Mouse (Mus musculus): ENCODE results near the gene Prdm4. TPM values are rescaled to one million over a fixed set of nuclear protein-coding genes. Genes with fewer than 3 reads are reported as not detected.

Gene Prdm4
- total and polyA plus RNA-seq, 2 experiments from 2014 or later, result 4.6 to 29.1 TPM

- WGBS, result 92% methylated on average over 6 of the region's 6 CpGs
These were observed 19.5 kb upstream of the Prdm4 start for GRCm38 (mm10) chr10:85936280-85936965.

DNA sequence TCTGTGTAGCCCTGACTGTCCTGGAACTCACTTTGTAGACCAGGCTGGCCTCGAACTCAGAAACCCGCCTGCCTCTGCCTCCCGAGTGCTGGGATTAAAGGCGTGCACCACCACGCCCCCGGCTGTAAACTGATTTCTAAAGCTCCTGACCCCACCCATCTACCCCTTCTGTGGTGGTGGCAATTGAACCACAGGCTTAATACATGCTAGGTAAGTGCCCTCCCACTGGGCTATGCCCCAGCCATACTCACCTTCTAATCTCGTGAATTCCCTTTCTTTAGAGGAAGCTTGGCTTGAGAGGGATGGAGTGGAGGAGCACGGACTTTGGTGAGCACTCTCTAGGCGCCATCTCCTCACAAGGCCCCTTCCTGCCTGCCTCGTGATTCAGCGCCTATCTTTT is 13.0 kb upstream of the Prdm4 start:
- Histone ChIP-seq H3K36me3 (replicated peaks; ENCODE audit: control insufficient read depth, insufficient read depth, low read length) (no peaks in the 10 kb centered on the region), H3K27me3 (ENCODE audit: control insufficient read depth, insufficient read depth, low read length) (peaks cover 20% of the 10 kb centered on the region), H3K4me3 (ENCODE audit: low read depth, low read length) (no peak overlapping the region), H3K9ac (replicated peaks; ENCODE audit: low read depth, low read length) (no peak overlapping the region), H3K4me2 (ENCODE audit: low read depth, low read length) (no peak overlapping the region), H3K4me1 (ENCODE audit: control insufficient read depth, insufficient read depth) (peaks cover 12% of the 10 kb centered on the region; the same call in 1 of the 2 replicates), H3K27ac (ENCODE audit: low read depth) (no peak overlapping the region), H3K9me3 (replicated peaks; ENCODE audit: control insufficient read depth, low read length) (no peaks in the 10 kb centered on the region)
- no peak for DNase-seq (ENCODE audit: low spot score)
- ATAC-seq (ENCODE audit: insufficient read depth, low read depth), result no peak
- WGBS, result 88% methylated on average over 11 of the region's 11 CpGs
- TF ChIP-seq CTCF (IDR thresholded peaks at IDR 0.05; ENCODE audit: low read depth) (no peak), EP300 (IDR thresholded peaks at IDR 0.05; ENCODE audit: low read depth) (no peak)

More at GRCm38 (mm10) chr10:85936280-85936965, 19.5 kb upstream of the Prdm4 start:
- Histone ChIP-seq H3K4me2 (ENCODE audit: low read depth, low read length) (no peak overlapping the region), H3K27me3 (ENCODE audit: control insufficient read depth, insufficient read depth, low read length) (no peaks in the 10 kb centered on the region), H3K9ac (replicated peaks; ENCODE audit: low read depth, low read length) (no peak overlapping the region), H3K36me3 (replicated peaks; ENCODE audit: control insufficient read depth, insufficient read depth, low read length) (peaks cover 52% of the 10 kb centered on the region), H3K9me3 (replicated peaks; ENCODE audit: control insufficient read depth, low read length) (no peaks in the 10 kb centered on the region), H3K4me3 (ENCODE audit: low read depth, low read length) (no peak overlapping the region), H3K4me1 (ENCODE audit: control insufficient read depth, insufficient read depth) (no peaks in the 10 kb centered on the region), H3K27ac (ENCODE audit: low read depth) (no peak overlapping the region)
- ATAC-seq (ENCODE audit: insufficient read depth, low read depth) (no peak), DNase-seq (ENCODE audit: low spot score) (no peak)
- TF ChIP-seq CTCF (IDR thresholded peaks at IDR 0.05; ENCODE audit: low read depth), result no peak
- TF ChIP-seq EP300 (IDR thresholded peaks at IDR 0.05; ENCODE audit: low read depth), result no peak

GRCm38 (mm10) chr10:85929208-85929591 is 12.3 kb upstream of the Prdm4 start:
- peak overlapping the region; percentile 92; the same call in 1 of the 2 replicates for H3K4me2 ChIP-seq (ENCODE audit: low read depth, low read length)
- no peak for ATAC-seq (ENCODE audit: insufficient read depth, low read depth)
- peaks cover 12% of the 10 kb centered on the region; the same call in 1 of the 2 replicates for H3K4me1 ChIP-seq (ENCODE audit: control insufficient read depth, insufficient read depth)
- no peaks in the 10 kb centered on the region for H3K36me3 ChIP-seq (replicated peaks; ENCODE audit: control insufficient read depth, insufficient read depth, low read length)
- H3K9ac ChIP-seq (replicated peaks; ENCODE audit: low read depth, low read length), result no peak overlapping the region
- no peak for TF ChIP-seq EP300 (IDR thresholded peaks at IDR 0.05; ENCODE audit: low read depth)
- TF ChIP-seq CTCF (IDR thresholded peaks at IDR 0.05; ENCODE audit: low read depth), result no peak
- no peak overlapping the region for H3K27ac ChIP-seq (ENCODE audit: low read depth)
- 52% methylated on average over 11 of the region's 11 CpGs for WGBS
- H3K27me3 ChIP-seq (ENCODE audit: control insufficient read depth, insufficient read depth, low read length), result peaks cover 20% of the 10 kb centered on the region
- H3K4me3 ChIP-seq (ENCODE audit: low read depth, low read length), result peak overlapping the region; percentile 56; the same call in 1 of the 2 replicates
- no peak for DNase-seq (ENCODE audit: low spot score)
- H3K9me3 ChIP-seq (replicated peaks; ENCODE audit: control insufficient read depth, low read length), result no peaks in the 10 kb centered on the region

DNA sequence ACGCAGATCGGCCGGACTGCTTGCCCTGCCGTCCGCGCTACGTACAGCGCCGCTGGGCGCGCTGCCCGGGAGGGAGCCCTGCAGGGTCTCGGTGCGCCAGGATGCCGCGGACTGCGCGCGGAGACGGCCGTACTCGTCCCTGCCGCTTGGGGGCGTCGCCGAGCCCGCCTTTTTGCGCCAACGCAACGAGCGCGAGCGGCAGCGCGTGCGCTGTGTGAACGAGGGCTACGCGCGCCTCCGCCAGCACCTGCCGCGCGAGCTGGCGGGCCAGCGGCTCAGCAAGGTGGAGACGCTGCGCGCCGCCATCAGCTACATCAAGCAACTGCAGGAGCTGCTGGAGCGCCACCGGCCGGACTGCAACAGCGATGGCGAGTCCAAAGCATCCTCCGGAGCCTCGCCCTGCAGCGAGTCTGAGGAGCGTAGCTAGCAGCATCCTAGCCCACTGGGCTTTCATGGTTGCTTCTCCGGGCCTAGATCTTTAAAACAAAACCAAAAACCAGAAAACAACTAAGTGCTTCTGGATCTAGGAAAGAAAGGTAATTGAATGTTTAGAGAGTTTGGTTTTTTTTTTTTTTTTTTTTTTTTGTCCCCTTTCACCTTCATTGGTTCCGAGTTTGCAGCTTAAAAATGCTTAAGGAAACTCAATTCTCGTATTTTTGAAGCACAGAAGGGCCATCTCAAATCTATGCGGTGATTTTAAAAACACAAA is 11.7 kb upstream of the Prdm4 start:
- Histone ChIP-seq H3K4me2 (ENCODE audit: low read depth, low read length) (peak overlapping the region; percentile 92), H3K36me3 (replicated peaks; ENCODE audit: control insufficient read depth, insufficient read depth, low read length) (no peaks in the 10 kb centered on the region), H3K4me1 (ENCODE audit: control insufficient read depth, insufficient read depth) (peaks cover 12% of the 10 kb centered on the region; the same call in 1 of the 2 replicates), H3K9me3 (replicated peaks; ENCODE audit: control insufficient read depth, low read length) (no peaks in the 10 kb centered on the region), H3K27me3 (ENCODE audit: control insufficient read depth, insufficient read depth, low read length) (peaks cover 22% of the 10 kb centered on the region), H3K9ac (replicated peaks; ENCODE audit: low read depth, low read length) (no peak overlapping the region), H3K4me3 (ENCODE audit: low read depth, low read length) (peak overlapping the region; percentile 56), H3K27ac (ENCODE audit: low read depth) (no peak overlapping the region)
- peak; percentile 34 for DNase-seq (ENCODE audit: low spot score)
- TF ChIP-seq CTCF (IDR thresholded peaks at IDR 0.05; ENCODE audit: low read depth) (peak; percentile 22; the same call in 1 of the 2 replicates), EP300 (IDR thresholded peaks at IDR 0.05; ENCODE audit: low read depth) (no peak)
- peak; percentile 57; the same call in 1 of the 2 replicates for ATAC-seq (ENCODE audit: insufficient read depth, low read depth)
- 1% methylated on average over 63 of the region's 63 CpGs for WGBS

- H3K36me3 ChIP-seq (replicated peaks; ENCODE audit: control insufficient read depth, insufficient read depth, low read length), result no peaks in the 10 kb centered on the region
- no peak within 1 kb of the TSS for H3K27ac ChIP-seq (ENCODE audit: low read depth)
- H3K9me3 ChIP-seq (replicated peaks; ENCODE audit: control insufficient read depth, low read length), result no peaks in the 10 kb centered on the region
- no peak for DNase-seq (ENCODE audit: low spot score)
- H3K27me3 ChIP-seq (ENCODE audit: control insufficient read depth, insufficient read depth, low read length), result peaks cover 22% of the 10 kb centered on the region
- H3K4me1 ChIP-seq (ENCODE audit: control insufficient read depth, insufficient read depth), result peaks cover 12% of the 10 kb centered on the region; the same call in 1 of the 2 replicates
- WGBS, result 3% methylated on average over 23 of the region's 23 CpGs
- peak within 1 kb of the TSS; percentile 56 for H3K4me3 ChIP-seq (ENCODE audit: low read depth, low read length)
- peak within 1 kb of the TSS; percentile 92 for H3K4me2 ChIP-seq (ENCODE audit: low read depth, low read length)
- TF ChIP-seq CTCF (IDR thresholded peaks at IDR 0.05; ENCODE audit: low read depth), result no peak
- no peak for TF ChIP-seq EP300 (IDR thresholded peaks at IDR 0.05; ENCODE audit: low read depth)
- H3K9ac ChIP-seq (replicated peaks; ENCODE audit: low read depth, low read length), result no peak within 1 kb of the TSS
- ATAC-seq (ENCODE audit: insufficient read depth, low read depth), result no peak
These were observed 10.9 kb upstream of the Prdm4 start, which contains the start of gene Ascl4 for GRCm38 (mm10) chr10:85927676-85928445. Gene Ascl4 (plus strand): TSS chr10:85927681.

All from heart, postnatal 0 days (tissue).